Mouse (Mus musculus) lung, postnatal 0 days (tissue): ENCODE data around the gene Fam104a.

Source experiments
- CTCF ChIP-seq: IDR thresholded peaks from 2 replicates; pipeline ENCODE4 v1.5.1; 2016; ENCODE audit warnings: antibody characterized with exemption, mild to moderate bottlenecking
- EP300 ChIP-seq: IDR thresholded peaks from 2 replicates; pipeline ENCODE4 v1.6.1; 2016; ENCODE audit warnings: antibody characterized with exemption, mild to moderate bottlenecking, control low read depth

DNA sequence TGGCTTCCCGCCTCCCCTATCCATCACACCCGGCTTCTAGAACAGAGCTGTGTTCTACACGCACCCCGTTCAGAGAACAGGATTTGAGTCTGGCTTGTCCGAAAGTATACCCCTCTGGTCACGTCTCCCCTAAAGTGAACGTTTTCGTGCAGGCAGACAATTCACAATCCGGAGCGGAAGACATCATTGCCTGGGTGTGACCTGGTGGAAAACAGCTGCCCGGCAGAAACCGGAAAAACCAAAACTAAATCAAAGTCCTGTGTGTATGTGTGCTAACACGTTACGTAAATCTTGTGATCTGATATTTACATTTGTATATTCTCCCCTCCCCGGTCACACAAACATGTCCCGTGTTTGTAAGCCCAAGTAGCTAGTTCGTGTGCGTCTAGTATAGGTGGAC, 58.5 kb downstream of the Fam104a start:
- TF ChIP-seq CTCF (no peak), EP300 (no peak)
